Mouse (Mus musculus) neural tube, embryonic 13.5 days (tissue): ENCODE measurements around the gene Fyn. TPM values are rescaled to one million over a fixed set of nuclear protein-coding genes. Genes with fewer than 3 reads are reported as not detected.

Source experiments
- ATAC-seq: fragments of 200-750 bp; cut with Nextera tagmentation; 2 replicates; pipeline ENCODE4 v1.8.0; 2017; ENCODE audit warnings: low read depth, mild to moderate bottlenecking, moderate TSS enrichment, moderate library complexity
- H3K27ac ChIP-seq: fragments of 300-500 bp; sonication (generic); replicated peaks from 2 replicates; pipeline ENCODE4 v1.5.1; 2015; ENCODE audit warnings: moderate library complexity, mild to moderate bottlenecking, inconsistent platforms
- H3K27me3 ChIP-seq: fragments of 300-500 bp; sonication (generic); 2 replicates; pipeline ENCODE4 v1.6.1; 2015; ENCODE audit warnings: mild to moderate bottlenecking, inconsistent platforms
- H3K36me3 ChIP-seq: fragments of 300-500 bp; sonication (generic); 2 replicates; pipeline ENCODE4 v1.6.1; 2015; ENCODE audit warnings: mild to moderate bottlenecking, inconsistent platforms
- H3K4me1 ChIP-seq: fragments of 300-500 bp; sonication (generic); replicated peaks from 2 replicates; pipeline ENCODE4 v1.6.1; 2015; ENCODE audit warnings: inconsistent platforms
- H3K4me2 ChIP-seq: fragments of 300-500 bp; sonication (generic); 2 replicates; pipeline ENCODE4 v1.6.1; 2015; ENCODE audit warnings: inconsistent platforms, mild to moderate bottlenecking, moderate library complexity
- H3K4me3 ChIP-seq: fragments of 300-500 bp; sonication (generic); 2 replicates; pipeline ENCODE4 v1.5.1; 2015; ENCODE audit warnings: mild to moderate bottlenecking, inconsistent platforms
- H3K9ac ChIP-seq: fragments of 300-500 bp; sonication (generic); 2 replicates; pipeline ENCODE4 v1.6.1; 2015; ENCODE audit warnings: moderate library complexity, mild to moderate bottlenecking, inconsistent platforms
- H3K9me3 ChIP-seq: fragments of 300-500 bp; sonication (generic); 2 replicates; pipeline ENCODE4 v1.6.1; 2016; ENCODE audit warnings: inconsistent platforms
- WGBS: fragments of 180-500 bp; shearing (Covaris S2); methylation state at CpG from one replicate; pipeline ENCODE4 v1.1.7; 2015; 5-methylcytosine and 5-hydroxymethylcytosine counted together
- polyA plus RNA-seq: library from polyadenylated mRNA; unstranded; fragments of >200 nt; fragmentation: Nextera tagmentation; extraction: Ambion mirVana; gene quantifications from 2 replicates; pipeline ENCODE4 v1.2.1, GENCODE M21; 2015

Gene Fyn
- polyA plus RNA-seq, 1 experiment from 2014 or later: 74.9 TPM

DNA sequence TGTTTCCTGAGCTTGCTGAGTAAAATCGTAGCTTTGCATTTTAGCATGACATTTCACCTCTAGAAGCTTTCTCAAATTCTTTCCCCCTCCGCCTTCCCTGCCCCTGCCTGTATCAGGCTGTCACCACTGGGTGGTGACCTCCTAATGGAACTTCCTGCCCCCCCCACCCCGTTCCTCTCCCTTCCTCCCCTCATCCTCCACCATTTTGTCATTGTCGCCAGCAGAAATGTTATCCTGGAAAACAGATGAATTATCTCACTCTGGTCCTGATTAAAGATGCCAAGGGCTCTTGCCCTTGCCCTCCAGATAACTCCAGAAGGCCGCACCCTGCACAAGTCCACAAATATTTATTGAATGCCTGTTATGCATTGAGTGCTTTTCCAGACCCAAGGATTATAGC, 187.1 kb downstream of the Fyn start:
- 54% methylated on average over 5 of the region's 5 CpGs for WGBS
- Histone ChIP-seq H3K27ac (peak overlapping the region; percentile 93), H3K27me3 (no peaks in the 10 kb centered on the region), H3K4me1 (peaks cover 92% of the 10 kb centered on the region), H3K36me3 (peaks cover 27% of the 10 kb centered on the region), H3K4me2 (no peak overlapping the region), H3K9me3 (no peaks in the 10 kb centered on the region), H3K9ac (0 out of 2 replicates have a peak overlapping the region, but pooled peaks have one; percentile 34), H3K4me3 (no peak overlapping the region)
- ATAC-seq: no peak

DNA sequence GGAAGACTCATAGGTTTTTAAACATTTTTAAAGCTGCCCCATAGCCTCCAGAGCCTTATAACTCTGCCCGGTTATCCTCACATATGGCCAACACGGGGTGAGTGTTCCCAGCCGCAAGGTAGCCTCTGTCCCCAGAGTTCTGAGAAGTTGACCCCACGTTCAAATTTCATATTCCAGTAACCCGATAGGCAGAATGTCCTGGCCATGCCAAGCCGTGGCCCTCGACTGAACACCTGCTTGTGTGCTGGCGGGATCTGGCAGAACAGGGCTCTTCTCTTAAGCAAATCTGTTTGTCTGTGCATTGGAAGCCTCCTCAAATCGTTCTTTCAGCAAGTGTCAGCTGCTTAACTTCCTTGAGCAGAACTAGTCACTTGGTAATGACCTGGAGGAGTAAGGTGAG, 188.7 kb downstream of the Fyn start:
- no peak overlapping the region for H3K4me3 ChIP-seq
- H3K36me3 ChIP-seq: peaks cover 27% of the 10 kb centered on the region
- H3K4me2 ChIP-seq: no peak overlapping the region
- peak overlapping the region; percentile 85; the same call in 1 of the 2 replicates for H3K27ac ChIP-seq
- H3K9me3 ChIP-seq: no peaks in the 10 kb centered on the region
- no peaks in the 10 kb centered on the region for H3K27me3 ChIP-seq
- peaks cover 91% of the 10 kb centered on the region for H3K4me1 ChIP-seq
- WGBS: 79% methylated on average over 9 of the region's 9 CpGs
- 0 out of 2 replicates have a peak overlapping the region, but pooled peaks have one; percentile 54 for H3K9ac ChIP-seq
- ATAC-seq: no peak

DNA sequence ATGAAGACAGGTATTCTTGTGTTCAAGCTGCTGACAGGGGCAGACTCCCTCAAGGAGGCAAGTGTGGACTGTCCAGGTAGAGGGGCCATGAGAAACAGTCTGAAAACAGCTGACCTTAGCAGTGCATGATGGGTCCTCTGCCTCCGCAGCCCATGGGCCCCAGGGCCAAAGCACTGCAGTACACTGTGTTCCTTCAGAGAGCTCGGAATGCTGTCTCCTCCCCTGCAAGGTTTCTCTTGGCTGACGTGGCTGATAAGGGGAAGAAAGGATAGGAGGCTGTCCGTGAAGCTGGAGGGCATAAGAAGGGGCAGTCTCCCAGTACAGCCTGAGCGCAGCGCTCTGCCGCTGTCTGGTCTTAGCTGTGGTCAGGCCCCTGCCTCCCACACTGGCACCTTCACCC, 189.2 kb downstream of the Fyn start:
- Histone ChIP-seq H3K9me3 (no peaks in the 10 kb centered on the region), H3K27me3 (no peaks in the 10 kb centered on the region), H3K4me2 (no peak overlapping the region), H3K36me3 (peaks cover 27% of the 10 kb centered on the region), H3K9ac (peak overlapping the region; percentile 54; the same call in 1 of the 2 replicates), H3K27ac (peak overlapping the region; percentile 85), H3K4me1 (peaks cover 90% of the 10 kb centered on the region), H3K4me3 (no peak overlapping the region)
- ATAC-seq: no peak
- WGBS: 68% methylated on average over 7 of the region's 7 CpGs

DNA sequence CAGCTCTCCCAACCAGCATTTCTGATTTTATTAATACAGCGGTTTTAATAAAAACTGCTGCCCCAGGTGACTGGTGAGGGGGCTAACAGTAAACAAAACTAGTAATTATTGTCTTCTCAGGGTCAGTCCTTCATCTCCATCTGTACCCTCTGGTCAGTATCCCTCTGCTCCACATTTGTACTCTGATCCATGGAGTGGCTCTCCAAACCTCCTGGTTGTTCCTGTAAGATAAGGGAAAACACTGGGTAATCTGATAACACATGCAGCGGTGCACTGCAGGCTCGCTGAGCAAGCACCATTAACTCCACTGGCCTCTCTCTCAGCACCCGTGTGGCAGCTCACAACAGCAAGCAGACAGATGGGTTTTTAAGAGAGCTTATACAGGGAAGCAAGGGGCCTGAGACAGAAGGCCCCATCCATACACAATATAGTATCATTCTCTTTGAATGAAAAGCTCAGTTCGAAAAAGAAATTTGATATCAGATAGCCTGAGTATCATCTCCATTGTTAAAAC, 189.9 kb downstream of the Fyn start:
- Histone ChIP-seq H3K9ac (peak overlapping the region; percentile 54; the same call in 1 of the 2 replicates), H3K4me1 (peaks cover 90% of the 10 kb centered on the region), H3K36me3 (peaks cover 27% of the 10 kb centered on the region), H3K4me3 (no peak overlapping the region), H3K4me2 (no peak overlapping the region), H3K9me3 (no peaks in the 10 kb centered on the region), H3K27me3 (no peaks in the 10 kb centered on the region), H3K27ac (peak overlapping the region; percentile 85)
- 43% methylated on average over 5 of the region's 5 CpGs for WGBS
- peak; percentile 57; the same call in 1 of the 2 replicates for ATAC-seq

DNA sequence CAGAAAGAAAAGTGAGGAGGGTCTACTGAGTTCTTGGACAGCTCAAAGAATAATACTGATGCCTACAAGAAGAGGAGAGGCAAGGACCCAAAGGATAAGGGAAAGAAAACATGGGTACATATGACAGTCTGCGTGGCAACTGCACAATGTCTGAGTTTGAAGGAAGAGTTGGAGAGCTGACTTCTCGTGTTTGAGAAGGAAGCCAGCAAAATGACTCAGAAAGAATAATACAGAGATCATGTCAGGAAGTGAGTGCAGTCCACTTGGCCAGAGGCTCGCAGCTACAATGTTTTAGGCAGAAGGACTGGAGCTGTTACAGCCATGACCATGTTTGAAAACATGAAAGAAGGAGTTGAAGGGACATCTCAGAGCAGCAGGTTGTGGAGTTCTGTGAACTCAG, 190.7 kb downstream of the Fyn start:
- peaks cover 86% of the 10 kb centered on the region for H3K4me1 ChIP-seq
- no peak for ATAC-seq

DNA sequence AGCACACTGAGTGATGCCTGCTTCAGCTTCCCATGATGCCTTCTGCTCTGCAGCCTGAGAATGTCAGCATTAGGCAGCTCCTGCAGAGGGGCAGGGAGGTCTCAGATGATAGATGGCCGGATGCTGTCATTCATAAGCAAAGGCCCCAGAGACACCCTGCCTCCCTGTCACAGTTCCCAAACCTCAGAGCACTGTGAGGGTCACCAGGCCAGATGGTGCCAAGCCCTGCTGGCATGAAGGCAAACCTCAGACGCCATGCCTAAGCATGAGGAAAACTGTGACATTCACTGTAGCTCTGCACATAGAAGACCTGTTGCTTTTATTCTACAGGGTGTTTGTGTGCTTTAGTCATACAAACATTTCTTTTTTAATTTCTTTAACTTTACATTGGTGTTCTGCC, 193.7 kb downstream of the Fyn start:
- Histone ChIP-seq H3K9ac (no peak overlapping the region), H3K9me3 (no peaks in the 10 kb centered on the region), H3K4me3 (no peak overlapping the region), H3K27ac (no peak overlapping the region; the same call in 1 of the 2 replicates), H3K36me3 (peaks cover 38% of the 10 kb centered on the region), H3K27me3 (no peaks in the 10 kb centered on the region), H3K4me1 (peaks cover 63% of the 10 kb centered on the region), H3K4me2 (no peak overlapping the region)
- 70% methylated on average over 2 of the region's 2 CpGs for WGBS
- no peak for ATAC-seq

More for the DNA sequence above, 190.7 kb downstream of the Fyn start:
- Histone ChIP-seq H3K27me3 (no peaks in the 10 kb centered on the region), H3K36me3 (peaks cover 28% of the 10 kb centered on the region), H3K4me2 (no peak overlapping the region), H3K9me3 (no peaks in the 10 kb centered on the region), H3K9ac (peak overlapping the region; percentile 54; the same call in 1 of the 2 replicates), H3K4me3 (no peak overlapping the region), H3K27ac (peak overlapping the region; percentile 85)
- whole genome bisulfite sequencing: 86% methylated on average over 3 of the region's 3 CpGs

DNA sequence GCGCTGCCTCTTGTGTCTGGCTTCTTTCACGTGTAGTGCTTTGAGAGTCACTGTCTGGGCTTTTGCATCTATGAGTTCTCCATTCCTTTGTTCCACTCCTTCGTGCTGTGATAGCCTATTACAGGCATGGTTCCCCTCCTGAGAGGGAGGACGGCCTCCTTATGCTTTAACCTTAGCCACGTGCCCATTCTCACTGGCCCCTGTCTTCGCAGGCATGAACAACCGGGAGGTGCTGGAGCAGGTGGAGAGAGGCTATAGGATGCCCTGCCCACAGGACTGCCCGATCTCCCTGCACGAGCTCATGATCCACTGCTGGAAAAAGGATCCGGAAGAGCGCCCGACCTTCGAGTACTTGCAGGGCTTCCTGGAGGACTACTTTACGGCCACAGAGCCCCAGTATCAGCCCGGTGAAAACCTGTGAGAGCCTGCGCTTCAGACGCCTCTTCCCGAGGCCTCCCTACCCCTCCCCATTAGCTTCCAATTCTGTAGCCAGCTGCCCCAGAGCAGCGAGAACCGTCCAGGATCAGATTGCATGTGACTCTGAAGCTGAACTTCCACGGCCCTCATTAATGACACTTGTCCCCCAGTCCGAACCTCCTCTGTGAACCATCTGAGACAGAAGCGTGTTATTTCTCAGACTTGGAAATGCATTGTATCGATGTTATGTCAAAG, 195.0 kb downstream of the Fyn start:
- H3K36me3 ChIP-seq: peaks cover 41% of the 10 kb centered on the region
- H3K27ac ChIP-seq: peak overlapping the region; percentile 69
- H3K4me1 ChIP-seq: peaks cover 50% of the 10 kb centered on the region
- ATAC-seq: no peak
- no peak overlapping the region for H3K4me2 ChIP-seq
- no peaks in the 10 kb centered on the region for H3K9me3 ChIP-seq
- WGBS: 40% methylated on average over 24 of the region's 24 CpGs
- no peak overlapping the region for H3K4me3 ChIP-seq
- H3K27me3 ChIP-seq: no peaks in the 10 kb centered on the region
- peak overlapping the region; percentile 18 for H3K9ac ChIP-seq

DNA sequence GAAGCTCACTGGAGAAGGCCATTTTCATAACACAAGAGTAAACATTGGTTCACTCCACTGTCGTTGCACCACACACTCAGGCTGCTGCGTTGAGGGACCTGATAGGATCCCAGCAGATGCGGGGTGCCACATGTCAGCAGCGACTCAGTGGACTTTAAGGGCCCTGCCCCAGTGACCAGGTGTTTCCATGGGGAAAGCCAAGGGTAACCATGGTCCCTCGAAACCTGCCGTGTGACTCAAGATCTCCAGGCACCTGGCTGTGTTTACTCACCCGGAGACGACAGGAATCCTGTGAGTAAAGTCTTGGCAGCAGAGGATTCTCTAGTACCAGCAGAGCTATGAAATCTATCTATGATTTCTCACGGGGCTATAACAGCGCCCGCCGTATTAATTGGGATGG, 198.2 kb downstream of the Fyn start:
- Histone ChIP-seq H3K4me2 (no peak overlapping the region), H3K4me3 (no peak overlapping the region), H3K9ac (no peak overlapping the region), H3K36me3 (peaks cover 28% of the 10 kb centered on the region), H3K9me3 (no peaks in the 10 kb centered on the region), H3K4me1 (peaks cover 45% of the 10 kb centered on the region), H3K27ac (peak overlapping the region; percentile 59), H3K27me3 (no peaks in the 10 kb centered on the region)
- no peak for ATAC-seq
- 75% methylated on average over 12 of the region's 12 CpGs for WGBS

DNA sequence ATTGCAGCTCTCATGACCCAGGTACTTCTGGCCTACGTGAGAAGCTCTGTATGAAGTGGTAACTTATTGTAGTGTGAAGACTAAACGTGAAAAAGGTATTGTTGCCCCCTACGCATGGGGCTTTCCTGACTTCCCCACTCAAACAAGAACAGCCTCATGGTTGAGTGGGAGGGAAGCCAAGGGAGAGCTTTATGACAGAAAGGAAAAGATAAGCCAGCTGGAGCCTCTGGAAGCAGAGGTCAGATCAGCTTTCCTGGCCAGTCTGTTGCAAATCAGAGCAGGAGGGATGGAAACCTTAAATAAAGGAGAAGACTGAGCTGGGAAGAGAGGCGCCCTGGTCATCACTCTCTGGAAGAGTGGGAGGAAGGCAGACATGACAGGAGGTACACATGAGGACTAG, 200.3 kb downstream of the Fyn start:
- Histone ChIP-seq H3K4me2 (no peak overlapping the region), H3K4me1 (peaks cover 42% of the 10 kb centered on the region), H3K27ac (peak overlapping the region; percentile 59; the same call in 1 of the 2 replicates), H3K36me3 (peaks cover 25% of the 10 kb centered on the region), H3K27me3 (no peaks in the 10 kb centered on the region), H3K9me3 (no peaks in the 10 kb centered on the region), H3K9ac (no peak overlapping the region), H3K4me3 (no peak overlapping the region)
- no peak for ATAC-seq
- 86% methylated on average over 4 of the region's 4 CpGs for whole genome bisulfite sequencing

DNA sequence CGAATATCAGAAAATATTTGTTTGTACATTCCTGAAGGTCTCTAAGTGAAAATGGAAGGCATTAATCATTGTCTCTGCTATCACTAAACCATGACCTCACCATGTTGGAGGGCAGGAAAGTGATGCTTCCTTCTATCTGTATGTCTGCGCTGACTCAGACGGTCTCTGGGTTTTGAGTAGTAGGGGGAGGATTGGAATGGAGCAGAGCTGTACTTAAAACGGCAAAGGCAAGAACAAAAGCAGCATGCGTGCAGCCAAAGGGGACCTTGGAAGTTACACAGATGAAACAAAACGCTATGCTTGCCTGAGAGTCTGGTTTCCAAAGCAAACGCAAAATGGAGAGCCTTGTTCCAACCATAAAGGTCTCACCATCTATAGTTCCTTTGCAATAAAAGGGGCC, 202.4 kb downstream of the Fyn start:
- Histone ChIP-seq H3K9ac (peak overlapping the region; percentile 48), H3K27me3 (no peaks in the 10 kb centered on the region), H3K36me3 (peaks cover 16% of the 10 kb centered on the region; the same call in 1 of the 2 replicates), H3K27ac (peak overlapping the region; percentile 89), H3K9me3 (no peaks in the 10 kb centered on the region), H3K4me2 (no peak overlapping the region), H3K4me1 (peaks cover 42% of the 10 kb centered on the region), H3K4me3 (no peak overlapping the region)
- WGBS: 34% methylated on average over 7 of the region's 7 CpGs
- ATAC-seq: peak; percentile 41; the same call in 1 of the 2 replicates

DNA sequence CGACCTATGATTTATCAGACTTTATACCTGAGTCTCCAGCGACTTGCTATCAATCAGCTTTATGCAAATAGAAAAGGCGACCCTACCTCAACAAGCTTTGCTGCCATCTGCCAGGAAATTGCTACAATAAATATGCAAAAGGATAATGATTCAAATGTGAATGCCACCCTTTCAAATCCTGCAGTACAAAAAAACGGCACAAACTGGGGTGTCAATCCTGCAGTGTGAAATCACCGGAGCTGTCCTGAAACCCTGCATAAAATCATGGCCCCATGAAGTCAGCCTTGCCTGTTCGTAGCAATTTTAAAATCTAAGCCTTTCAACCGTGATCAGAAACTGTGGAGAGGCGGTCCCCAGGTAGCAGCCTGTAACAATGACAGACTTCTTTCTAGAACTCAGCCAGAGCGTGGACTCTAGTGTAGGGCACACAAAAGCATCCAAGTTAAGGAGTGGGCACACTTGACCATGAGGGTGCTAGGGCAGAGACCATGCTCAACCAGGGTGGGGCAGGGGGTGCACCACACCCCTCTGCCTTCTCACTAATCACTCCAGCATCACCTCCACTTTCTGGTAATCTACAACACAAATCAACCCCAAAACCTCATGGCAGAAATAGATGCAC, 203.5 kb downstream of the Fyn start:
- peak; percentile 20; the same call in 1 of the 2 replicates for ATAC-seq
- H3K27ac ChIP-seq: peak overlapping the region; percentile 89
- no peak overlapping the region for H3K4me2 ChIP-seq
- no peaks in the 10 kb centered on the region for H3K27me3 ChIP-seq
- H3K36me3 ChIP-seq: 0 out of 2 replicates have a peak, but pooled peaks cover 5% of the 10 kb centered on the region
- no peaks in the 10 kb centered on the region for H3K9me3 ChIP-seq
- H3K9ac ChIP-seq: peak overlapping the region; percentile 47; the same call in 1 of the 2 replicates
- WGBS: 30% methylated on average over 9 of the region's 9 CpGs
- no peak overlapping the region for H3K4me3 ChIP-seq
- H3K4me1 ChIP-seq: peaks cover 38% of the 10 kb centered on the region

DNA sequence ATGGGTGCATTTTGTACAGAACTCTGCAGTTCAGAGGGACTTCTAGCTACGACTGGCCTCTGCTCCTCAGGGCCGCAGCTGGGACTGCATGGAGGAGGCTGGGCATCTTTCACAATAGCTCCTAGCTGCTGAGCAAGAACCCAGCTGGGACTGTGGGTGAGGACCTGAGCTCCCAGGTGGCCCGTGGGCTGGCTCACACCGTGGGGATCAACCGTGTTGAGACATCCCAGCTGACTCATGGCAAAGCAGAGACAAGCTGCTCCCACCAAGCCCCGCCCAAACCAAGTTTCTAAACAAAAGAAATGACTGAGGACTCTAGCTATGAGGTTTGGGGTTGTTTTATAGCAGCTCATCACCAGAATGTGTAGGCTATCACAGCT, 204.0 kb downstream of the Fyn start:
- ATAC-seq: peak; percentile 51

More for the DNA sequence above, 204.0 kb downstream of the Fyn start:
- 0 out of 2 replicates have a peak, but pooled peaks cover 3% of the 10 kb centered on the region for H3K36me3 ChIP-seq
- peak overlapping the region; percentile 89 for H3K27ac ChIP-seq
- H3K4me2 ChIP-seq: no peak overlapping the region
- no peak overlapping the region for H3K4me3 ChIP-seq
- H3K27me3 ChIP-seq: no peaks in the 10 kb centered on the region
- WGBS: 28% methylated on average over 6 of the region's 6 CpGs
- peak overlapping the region; percentile 47; the same call in 1 of the 2 replicates for H3K9ac ChIP-seq
- H3K9me3 ChIP-seq: no peaks in the 10 kb centered on the region
- H3K4me1 ChIP-seq: peaks cover 39% of the 10 kb centered on the region
